Mouse (Mus musculus) brown adipose tissue, adult 24 weeks (tissue): ENCODE data around the gene Usp15. TPM values are rescaled to one million over a fixed set of nuclear protein-coding genes. Genes with fewer than 3 reads are reported as not detected.
A peak's percentile ranks its signal among the peaks of the same experiment; 100 is the strongest.

Experiments
- H3K27ac ChIP-seq: fragments of 200-500 bp; replicated peaks from 2 replicates; pipeline ENCODE4 v1.5.1; 2012; ENCODE audit warnings: low read depth, mild to moderate bottlenecking, low read length
- H3K4me1 ChIP-seq: fragments of 200-500 bp; 2 replicates; pipeline ENCODE4 v1.6.1; 2012; ENCODE audit warnings: low read length, mixed read lengths; ENCODE audit not compliant: control insufficient read depth, insufficient read depth, insufficient read length
- H3K4me3 ChIP-seq: fragments of 200-500 bp; 2 replicates; pipeline ENCODE4 v1.5.1; 2012; ENCODE audit warnings: low read depth, mild to moderate bottlenecking, low read length, moderate library complexity; ENCODE audit not compliant: insufficient read depth
- polyA plus RNA-seq: library from polyadenylated mRNA; stranded (reverse); fragments of >200 nt; gene quantifications from 2 replicates; pipeline ENCODE4 v1.2.4, GENCODE M21; 2012; ENCODE audit not compliant: missing spikeins, insufficient read depth, insufficient read length

The Usp15 gene
- polyA plus RNA-seq, 1 experiment, result 86.6 TPM

- Histone ChIP-seq H3K4me1 (peaks cover 7% of the 10 kb centered on the region), H3K4me3 (peak overlapping the region; percentile 100), H3K27ac (peak overlapping the region; percentile 96)
Measured at GRCm38 (mm10) chr10:123195961-123196834, 597 bp downstream of the Usp15 start.

GRCm38 (mm10) chr10:123195501-123195900 lies 1.3 kb downstream of the Usp15 start:
- Histone ChIP-seq H3K4me3 (peak overlapping the region; percentile 29), H3K4me1 (peaks cover 9% of the 10 kb centered on the region), H3K27ac (no peak overlapping the region)

- no peak overlapping the region for H3K4me3 ChIP-seq
Measured at GRCm38 (mm10) chr10:123191038-123191437, 5.8 kb downstream of the Usp15 start.

GRCm38 (mm10) chr10:123187337-123187736 lies 9.5 kb downstream of the Usp15 start:
- Histone ChIP-seq H3K27ac (no peak overlapping the region), H3K4me1 (peaks cover 20% of the 10 kb centered on the region)

More at GRCm38 (mm10) chr10:123191038-123191437, 5.8 kb downstream of the Usp15 start:
- H3K4me1 ChIP-seq, result peaks cover 24% of the 10 kb centered on the region
- H3K27ac ChIP-seq, result no peak overlapping the region

GRCm38 (mm10) chr10:123185907-123186306 lies 10.9 kb downstream of the Usp15 start:
- no peak overlapping the region for H3K4me3 ChIP-seq
- peaks cover 14% of the 10 kb centered on the region for H3K4me1 ChIP-seq
- no peak overlapping the region for H3K27ac ChIP-seq

More at GRCm38 (mm10) chr10:123187337-123187736, 9.5 kb downstream of the Usp15 start:
- no peak overlapping the region for H3K4me3 ChIP-seq

- Histone ChIP-seq H3K4me3 (no peak overlapping the region), H3K4me1 (peaks cover 14% of the 10 kb centered on the region), H3K27ac (no peak overlapping the region)
Measured at GRCm38 (mm10) chr10:123183743-123184142, 13.1 kb downstream of the Usp15 start.

- Histone ChIP-seq H3K4me3 (no peak overlapping the region), H3K4me1 (peaks cover 11% of the 10 kb centered on the region), H3K27ac (no peak overlapping the region)
Measured at GRCm38 (mm10) chr10:123183243-123183642, 13.6 kb downstream of the Usp15 start.

GRCm38 (mm10) chr10:123182391-123182790 lies 14.4 kb downstream of the Usp15 start:
- Histone ChIP-seq H3K4me3 (no peak overlapping the region), H3K27ac (no peak overlapping the region), H3K4me1 (peaks cover 10% of the 10 kb centered on the region)

- no peaks in the 10 kb centered on the region for H3K4me1 ChIP-seq
- H3K4me3 ChIP-seq, result no peak overlapping the region
- no peak overlapping the region for H3K27ac ChIP-seq
Measured at GRCm38 (mm10) chr10:123175771-123176170, 21.0 kb downstream of the Usp15 start.

- Histone ChIP-seq H3K4me3 (no peak overlapping the region), H3K27ac (no peak overlapping the region), H3K4me1 (no peaks in the 10 kb centered on the region)
Measured at GRCm38 (mm10) chr10:123170898-123171297, 25.9 kb downstream of the Usp15 start.

GRCm38 (mm10) chr10:123165542-123165941 lies 31.3 kb downstream of the Usp15 start:
- Histone ChIP-seq H3K27ac (no peak overlapping the region), H3K4me1 (no peaks in the 10 kb centered on the region), H3K4me3 (no peak overlapping the region)

- H3K4me3 ChIP-seq, result no peak overlapping the region
- no peaks in the 10 kb centered on the region for H3K4me1 ChIP-seq
- H3K27ac ChIP-seq, result no peak overlapping the region
Measured at GRCm38 (mm10) chr10:123160508-123160907, 36.3 kb downstream of the Usp15 start.

- Histone ChIP-seq H3K4me1 (no peaks in the 10 kb centered on the region), H3K27ac (no peak overlapping the region), H3K4me3 (no peak overlapping the region)
Measured at GRCm38 (mm10) chr10:123159316-123159715, 37.5 kb downstream of the Usp15 start.

- H3K27ac ChIP-seq, result no peak overlapping the region
- no peak overlapping the region for H3K4me3 ChIP-seq
- H3K4me1 ChIP-seq, result no peaks in the 10 kb centered on the region
Measured at GRCm38 (mm10) chr10:123156392-123156791, 40.4 kb downstream of the Usp15 start.

GRCm38 (mm10) chr10:123155764-123156163 lies 41.0 kb downstream of the Usp15 start:
- Histone ChIP-seq H3K27ac (no peak overlapping the region), H3K4me3 (no peak overlapping the region), H3K4me1 (no peaks in the 10 kb centered on the region)

- Histone ChIP-seq H3K4me3 (no peak overlapping the region), H3K4me1 (no peaks in the 10 kb centered on the region), H3K27ac (no peak overlapping the region)
Measured at GRCm38 (mm10) chr10:123153321-123153720, 43.5 kb downstream of the Usp15 start.
